Comparison of ENCODE assay signal across 20 mouse cellular contexts in genomic region chr3:142919070-142919469, GRCm38 (mm10).
"Had no signal": no experiment of that assay in that cellular context is flagged by ENCODE, and none has a peak within 500 bp of the region (broad histone marks: within the 10 kb centered on the region; RNA-seq: fewer than 3 reads in every experiment).

No protein-coding gene starts in this region.

- H3K4me2 ChIP-seq: intestine, embryonic 15.5 days; limb, embryonic 12.5 days; limb, embryonic 15.5 days; liver, embryonic 11.5 days; lung, embryonic 14.5 days; neural tube, embryonic 12.5 days; neural tube, embryonic 15.5 days; stomach, embryonic 15.5 days had no signal

- DNase-seq: kidney, adult 11 months; kidney, postnatal 14 days; left cerebral cortex, postnatal 4 days; liver, postnatal 0 days; lung, embryonic 14.5 days; midbrain, embryonic 14.5 days; retina, postnatal 1 day; right cerebral cortex, postnatal 25 days; spleen, adult 18-20 months; thymus, postnatal 25 days had no signal

- H3K4me3 ChIP-seq: intestine, embryonic 15.5 days; limb, embryonic 12.5 days; limb, embryonic 15.5 days; neural tube, embryonic 12.5 days; neural tube, embryonic 15.5 days; stomach, embryonic 15.5 days had no signal

- H3K9ac ChIP-seq: intestine, embryonic 15.5 days; limb, embryonic 12.5 days; limb, embryonic 15.5 days; liver, embryonic 14.5 days; liver, postnatal 0 days; lung, embryonic 14.5 days; neural tube, embryonic 12.5 days; neural tube, embryonic 15.5 days; stomach, embryonic 15.5 days had no signal

- H3K9me3 ChIP-seq: intestine, embryonic 15.5 days; limb, embryonic 12.5 days; limb, embryonic 15.5 days; neural tube, embryonic 12.5 days; neural tube, embryonic 15.5 days; stomach, embryonic 15.5 days had no signal

- H3K36me3 ChIP-seq: intestine, embryonic 15.5 days; limb, embryonic 12.5 days; limb, embryonic 15.5 days; neural tube, embryonic 12.5 days; neural tube, embryonic 15.5 days; stomach, embryonic 15.5 days had no signal

- H3K27me3 ChIP-seq: intestine, embryonic 15.5 days; limb, embryonic 12.5 days; limb, embryonic 15.5 days; neural tube, embryonic 12.5 days; neural tube, embryonic 15.5 days; stomach, embryonic 15.5 days had no signal

- ATAC-seq: intestine, embryonic 15.5 days; liver, postnatal 0 days; lung, postnatal 0 days had no signal

- H3K4me1 ChIP-seq: limb, embryonic 12.5 days; limb, embryonic 15.5 days; neural tube, embryonic 12.5 days; neural tube, embryonic 15.5 days; stomach, embryonic 15.5 days had no signal

- H3K27ac ChIP-seq: intestine, embryonic 15.5 days; limb, embryonic 12.5 days; limb, embryonic 15.5 days; liver, embryonic 14.5 days; macrophage; neural tube, embryonic 12.5 days; neural tube, embryonic 15.5 days; stomach, embryonic 15.5 days had no signal
